Mouse (Mus musculus): ENCODE results near the gene Serinc5. TPM values are rescaled to one million over a fixed set of nuclear protein-coding genes. Genes with fewer than 3 reads are reported as not detected.

Serinc5 gene
- polyA plus RNA-seq, 1 experiment from 2014 or later, result 12.7 TPM

DNA sequence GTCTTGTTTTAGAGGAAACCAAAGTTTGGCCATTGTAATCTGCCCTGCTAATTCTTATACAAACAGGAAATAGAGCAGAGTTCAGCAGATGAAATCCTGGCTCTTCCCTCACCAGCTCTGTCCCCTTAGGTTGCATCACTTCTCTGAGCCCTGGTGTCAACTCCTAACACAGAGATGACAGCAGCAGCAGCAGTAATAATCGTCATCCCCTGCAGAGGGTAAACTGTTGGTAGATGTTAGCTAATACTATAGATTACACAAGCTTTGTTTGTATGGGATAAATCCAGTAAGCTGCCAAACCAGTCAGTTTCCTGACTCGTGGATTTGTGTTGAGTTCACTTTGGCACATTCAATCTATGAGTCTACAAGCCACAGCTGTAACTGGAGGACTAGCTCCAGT lies 40.1 kb downstream of the Serinc5 start:
- H3K9me3 ChIP-seq, result no peaks in the 10 kb centered on the region
- no peak overlapping the region for H3K27ac ChIP-seq (replicated peaks)
- 78% methylated on average over 2 of the region's 2 CpGs for WGBS
- no peaks in the 10 kb centered on the region for H3K27me3 ChIP-seq
- H3K9ac ChIP-seq (replicated peaks), result no peak overlapping the region
- no peaks in the 10 kb centered on the region for H3K4me1 ChIP-seq
- no peak overlapping the region for H3K4me3 ChIP-seq
- ATAC-seq (ENCODE audit: low FRiP score, low read depth), result no peak
- no peaks in the 10 kb centered on the region for H3K36me3 ChIP-seq
- H3K4me2 ChIP-seq (replicated peaks), result no peak overlapping the region

- H3K36me3 ChIP-seq, result no peaks in the 10 kb centered on the region
- H3K4me1 ChIP-seq, result no peaks in the 10 kb centered on the region
- no peak for ATAC-seq (ENCODE audit: low FRiP score, low read depth)
- H3K4me3 ChIP-seq, result no peak overlapping the region
- H3K9me3 ChIP-seq, result no peaks in the 10 kb centered on the region
- WGBS, result 89% methylated on average over 2 of the region's 2 CpGs
- no peak overlapping the region for H3K4me2 ChIP-seq (replicated peaks)
- no peaks in the 10 kb centered on the region for H3K27me3 ChIP-seq
- H3K27ac ChIP-seq (replicated peaks), result no peak overlapping the region
- no peak overlapping the region for H3K9ac ChIP-seq (replicated peaks)
Measured at GRCm38 (mm10) chr13:92652498-92652897, 41.6 kb downstream of the Serinc5 start.

DNA sequence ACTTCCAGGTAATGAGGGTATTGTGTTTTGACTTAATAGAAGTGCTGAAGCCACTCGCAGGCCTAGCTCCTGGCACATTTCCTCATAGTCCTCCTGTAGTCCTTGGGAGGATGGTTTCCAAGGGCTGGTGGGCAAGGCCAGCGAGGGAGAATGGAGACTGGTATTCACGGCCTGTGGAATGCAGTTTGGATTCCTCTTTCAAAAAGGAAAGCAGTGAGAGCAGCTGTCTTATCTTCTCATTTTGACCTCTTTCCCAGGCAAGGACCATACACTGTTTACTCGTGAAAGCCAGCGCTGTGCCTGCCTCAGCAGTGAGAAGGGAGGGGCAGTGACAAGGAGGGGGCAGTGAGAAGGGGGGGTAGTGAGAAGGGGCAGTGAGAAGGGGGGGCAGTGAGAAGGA lies 42.4 kb downstream of the Serinc5 start:
- Histone ChIP-seq H3K4me3 (no peak overlapping the region), H3K9ac (replicated peaks) (no peak overlapping the region), H3K4me2 (replicated peaks) (no peak overlapping the region), H3K27me3 (no peaks in the 10 kb centered on the region), H3K27ac (replicated peaks) (no peak overlapping the region; the same call in 1 of the 2 replicates), H3K36me3 (no peaks in the 10 kb centered on the region), H3K9me3 (no peaks in the 10 kb centered on the region), H3K4me1 (no peaks in the 10 kb centered on the region)
- no peak for ATAC-seq (ENCODE audit: low FRiP score, low read depth)
- 33% methylated on average over 5 of the region's 5 CpGs for WGBS

DNA sequence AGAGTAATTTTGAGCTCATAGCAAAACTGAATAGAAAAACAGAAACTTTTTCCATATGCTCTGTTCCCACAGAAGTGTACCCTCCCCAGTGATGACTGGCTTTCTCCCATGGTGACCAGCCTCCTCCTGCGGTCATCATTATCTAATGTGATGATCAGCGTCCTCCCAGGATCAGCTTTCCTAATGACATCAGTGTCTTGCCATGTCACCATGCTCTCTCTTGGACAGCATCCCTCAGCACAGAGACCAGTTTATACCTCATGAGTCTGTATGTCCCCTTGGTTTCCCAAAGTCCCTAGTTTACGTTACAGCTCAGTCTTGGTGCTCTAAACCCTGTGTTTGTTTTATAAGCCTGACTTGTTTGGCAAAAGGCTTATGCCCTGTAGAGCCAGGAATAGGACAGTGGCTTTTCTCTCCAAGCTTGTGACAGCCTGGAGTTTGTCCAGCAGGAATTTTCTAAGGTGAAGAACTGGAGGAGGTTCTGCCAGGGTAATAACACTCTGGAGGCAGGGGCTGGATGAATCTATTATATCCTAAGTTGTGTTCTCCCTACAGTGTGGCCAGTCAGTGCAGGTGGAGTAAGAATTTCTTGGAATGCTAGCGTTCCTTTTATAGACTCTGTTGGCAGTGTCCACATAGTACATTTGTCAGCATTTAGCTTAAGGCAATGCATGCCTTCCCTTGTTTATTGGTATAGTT lies 46.1 kb downstream of the Serinc5 start:
- Histone ChIP-seq H3K27me3 (no peaks in the 10 kb centered on the region), H3K9ac (replicated peaks) (no peak overlapping the region), H3K4me2 (replicated peaks) (no peak overlapping the region), H3K4me3 (no peak overlapping the region), H3K27ac (replicated peaks) (no peak overlapping the region), H3K36me3 (no peaks in the 10 kb centered on the region), H3K9me3 (no peaks in the 10 kb centered on the region), H3K4me1 (no peaks in the 10 kb centered on the region)
- WGBS, result 78% methylated on average over 4 of the region's 4 CpGs
- ATAC-seq (ENCODE audit: low FRiP score, low read depth), result no peak

DNA sequence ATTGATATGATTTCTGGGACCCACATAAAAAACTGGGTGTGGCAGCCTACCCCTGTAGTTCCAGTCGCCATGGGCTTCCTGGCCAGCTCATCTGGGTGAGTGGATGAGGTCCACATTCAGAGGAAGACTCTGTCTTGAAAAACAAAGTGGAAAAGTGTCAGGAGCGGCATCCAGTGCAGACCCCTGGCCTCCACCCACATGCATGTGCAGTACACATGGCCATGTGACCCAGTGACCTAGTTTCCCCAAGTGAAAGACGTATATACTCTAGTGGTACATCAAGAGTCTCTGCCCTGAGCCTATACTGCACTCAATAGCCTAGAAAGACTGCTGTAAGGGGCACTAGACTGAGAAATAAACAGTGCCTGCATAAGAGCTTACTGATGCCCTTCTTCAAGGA lies 48.7 kb downstream of the Serinc5 start:
- Histone ChIP-seq H3K9ac (replicated peaks) (no peak overlapping the region), H3K4me1 (no peaks in the 10 kb centered on the region), H3K4me2 (replicated peaks) (no peak overlapping the region), H3K36me3 (no peaks in the 10 kb centered on the region), H3K27me3 (no peaks in the 10 kb centered on the region), H3K27ac (replicated peaks) (no peak overlapping the region), H3K4me3 (no peak overlapping the region), H3K9me3 (no peaks in the 10 kb centered on the region)
- WGBS, result 85% methylated on average over 3 of the region's 3 CpGs
- ATAC-seq (ENCODE audit: low FRiP score, low read depth), result no peak

DNA sequence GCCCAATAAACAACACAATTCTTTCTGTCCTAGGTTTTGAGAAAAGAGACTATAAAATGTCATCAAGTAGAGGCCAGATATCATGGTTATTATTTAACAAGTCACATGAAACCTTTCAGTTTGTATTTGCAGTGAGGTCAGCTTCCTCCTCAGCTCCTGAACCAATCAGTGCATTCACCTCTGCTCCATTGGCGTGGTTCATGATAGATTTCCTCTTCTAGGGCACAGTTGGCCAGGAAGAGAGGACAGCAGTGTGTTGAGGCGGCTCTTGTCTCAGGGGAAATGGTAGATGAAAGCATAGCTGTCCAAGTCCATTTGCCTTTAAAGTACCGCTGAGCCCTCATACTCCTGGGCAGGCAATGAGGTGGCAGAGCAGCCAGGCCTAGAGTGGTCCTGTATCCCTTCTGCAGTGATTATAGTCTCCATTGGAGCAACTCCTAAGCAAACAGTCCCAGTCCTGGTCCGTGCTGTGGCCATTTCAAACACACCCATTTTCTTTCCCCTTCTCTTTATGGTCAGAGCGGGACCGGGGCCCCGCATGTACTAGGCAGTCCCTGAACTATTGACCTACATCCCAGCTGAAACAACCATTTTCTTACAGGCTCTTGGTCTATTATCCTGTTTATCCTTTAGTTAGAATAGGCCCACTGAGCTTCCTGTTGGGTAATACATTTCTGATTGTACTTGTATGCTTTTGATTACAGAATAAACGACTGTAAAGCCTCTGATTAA lies 51.8 kb downstream of the Serinc5 start:
- H3K4me1 ChIP-seq, result no peaks in the 10 kb centered on the region
- H3K4me2 ChIP-seq (replicated peaks), result no peak overlapping the region
- H3K4me3 ChIP-seq, result no peak overlapping the region
- no peak overlapping the region for H3K9ac ChIP-seq (replicated peaks)
- no peak overlapping the region for H3K27ac ChIP-seq (replicated peaks)
- no peaks in the 10 kb centered on the region for H3K27me3 ChIP-seq
- WGBS, result 72% methylated on average over 8 of the region's 8 CpGs
- no peaks in the 10 kb centered on the region for H3K36me3 ChIP-seq
- ATAC-seq (ENCODE audit: low FRiP score, low read depth), result peak; percentile 44; the same call in 1 of the 2 replicates
- H3K9me3 ChIP-seq, result no peaks in the 10 kb centered on the region

GRCm38 (mm10) chr13:92665008-92665407 lies 54.1 kb downstream of the Serinc5 start:
- Histone ChIP-seq H3K9ac (replicated peaks) (no peak overlapping the region), H3K9me3 (no peaks in the 10 kb centered on the region), H3K27me3 (no peaks in the 10 kb centered on the region), H3K4me2 (replicated peaks) (no peak overlapping the region), H3K4me1 (no peaks in the 10 kb centered on the region), H3K27ac (replicated peaks) (no peak overlapping the region), H3K36me3 (no peaks in the 10 kb centered on the region), H3K4me3 (no peak overlapping the region)
- ATAC-seq (ENCODE audit: low FRiP score, low read depth), result no peak
- 83% methylated on average over 4 of the region's 4 CpGs for WGBS

DNA sequence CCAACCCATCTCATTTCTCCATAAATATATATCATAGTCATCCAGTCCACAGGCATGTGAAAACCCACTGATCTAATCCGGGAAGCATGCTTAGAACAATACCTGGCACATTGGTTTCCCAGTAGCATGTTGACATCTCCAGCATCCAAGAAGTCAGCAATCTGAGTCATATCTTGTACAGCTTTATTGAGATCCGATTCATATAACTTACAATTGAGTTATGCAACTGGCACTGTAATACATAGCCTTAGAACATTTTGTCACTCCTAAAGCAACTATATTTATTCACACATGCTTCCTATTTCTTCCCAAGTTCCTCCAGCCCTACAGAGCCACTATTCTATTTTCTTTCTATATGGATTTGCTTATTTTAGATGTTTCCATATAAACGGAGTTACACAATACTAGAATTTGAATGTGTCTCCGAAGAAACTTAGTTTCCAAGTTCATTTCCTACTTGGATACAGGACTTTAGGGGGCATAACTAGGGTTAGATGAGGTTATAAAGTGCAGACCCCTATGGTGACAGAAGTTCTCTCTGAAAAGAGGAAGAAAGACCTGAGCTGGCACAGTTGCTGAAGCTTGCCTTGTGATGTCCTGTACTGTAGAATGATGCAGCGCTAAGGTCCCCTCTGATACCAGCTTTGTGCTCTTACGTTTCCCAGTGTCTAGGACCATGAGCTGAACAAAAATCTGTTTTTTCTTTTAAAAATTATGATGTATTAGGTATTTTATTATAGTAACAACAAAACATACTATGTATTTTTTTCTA lies 57.5 kb downstream of the Serinc5 start:
- Histone ChIP-seq H3K36me3 (no peaks in the 10 kb centered on the region), H3K9ac (replicated peaks) (no peak overlapping the region), H3K9me3 (no peaks in the 10 kb centered on the region), H3K4me3 (no peak overlapping the region), H3K27ac (replicated peaks) (no peak overlapping the region), H3K4me2 (replicated peaks) (no peak overlapping the region), H3K27me3 (no peaks in the 10 kb centered on the region), H3K4me1 (no peaks in the 10 kb centered on the region)
- WGBS, result 93% methylated on average over 6 of the region's 6 CpGs
- no peak for ATAC-seq (ENCODE audit: low FRiP score, low read depth)

DNA sequence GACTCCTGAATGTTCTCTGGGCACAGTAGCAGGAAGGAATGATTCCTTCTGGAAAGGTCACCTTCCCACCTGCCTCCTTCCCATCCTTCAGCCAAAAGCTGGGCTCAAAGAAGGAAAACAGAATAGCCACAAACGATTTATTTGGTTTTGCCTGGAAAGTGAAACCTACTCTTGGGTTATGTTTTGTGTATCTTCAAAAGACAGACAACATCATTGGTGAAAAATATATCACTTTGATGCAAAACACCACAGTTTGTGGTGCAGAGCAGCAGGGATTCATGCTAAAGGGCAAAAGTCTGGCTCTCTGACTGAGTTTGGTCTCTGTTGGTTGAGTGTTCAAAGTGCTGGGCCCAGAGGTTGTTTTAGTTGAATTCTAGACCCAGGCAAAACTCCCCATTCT lies 60.8 kb downstream of the Serinc5 start:
- Histone ChIP-seq H3K9me3 (no peaks in the 10 kb centered on the region), H3K4me2 (replicated peaks) (no peak overlapping the region), H3K4me3 (no peak overlapping the region), H3K4me1 (no peaks in the 10 kb centered on the region), H3K9ac (replicated peaks) (no peak overlapping the region), H3K27me3 (no peaks in the 10 kb centered on the region), H3K36me3 (no peaks in the 10 kb centered on the region), H3K27ac (replicated peaks) (no peak overlapping the region)
- 69% methylated on average over 1 of the region's 1 CpGs for WGBS
- no peak for ATAC-seq (ENCODE audit: low FRiP score, low read depth)

DNA sequence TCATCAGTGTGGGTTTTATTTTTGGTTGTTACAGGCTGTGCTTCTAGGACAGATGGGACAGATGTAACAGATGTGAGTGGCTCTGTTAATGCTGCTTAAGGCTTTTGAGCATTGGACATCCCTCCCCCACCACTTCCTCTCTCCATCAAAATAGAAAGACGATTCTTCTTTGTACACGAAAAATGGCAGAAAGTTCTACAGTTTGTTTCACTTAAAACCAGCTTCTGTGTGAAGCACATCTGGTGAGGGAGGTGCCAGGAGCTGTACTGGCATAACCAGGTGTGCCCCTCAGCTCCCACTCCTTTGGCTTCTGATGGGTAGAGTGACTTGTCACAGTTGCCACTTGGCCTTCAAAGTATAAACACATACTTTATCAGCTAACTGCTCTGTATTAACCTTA lies 63.8 kb downstream of the Serinc5 start:
- Histone ChIP-seq H3K36me3 (no peaks in the 10 kb centered on the region), H3K27me3 (no peaks in the 10 kb centered on the region), H3K27ac (replicated peaks) (no peak overlapping the region), H3K4me1 (no peaks in the 10 kb centered on the region), H3K4me2 (replicated peaks) (no peak overlapping the region), H3K9ac (replicated peaks) (no peak overlapping the region), H3K4me3 (no peak overlapping the region), H3K9me3 (no peaks in the 10 kb centered on the region)
- no peak for ATAC-seq (ENCODE audit: low FRiP score, low read depth)
- WGBS, result 73% methylated on average over 2 of the region's 2 CpGs

GRCm38 (mm10) chr13:92675308-92675707 lies 64.4 kb downstream of the Serinc5 start:
- no peak for ATAC-seq (ENCODE audit: low FRiP score, low read depth)
- 76% methylated on average over 3 of the region's 3 CpGs for WGBS
- Histone ChIP-seq H3K27ac (replicated peaks) (no peak overlapping the region), H3K36me3 (no peaks in the 10 kb centered on the region), H3K4me2 (replicated peaks) (no peak overlapping the region), H3K27me3 (no peaks in the 10 kb centered on the region), H3K4me1 (no peaks in the 10 kb centered on the region), H3K9me3 (no peaks in the 10 kb centered on the region), H3K9ac (replicated peaks) (no peak overlapping the region), H3K4me3 (no peak overlapping the region)

DNA sequence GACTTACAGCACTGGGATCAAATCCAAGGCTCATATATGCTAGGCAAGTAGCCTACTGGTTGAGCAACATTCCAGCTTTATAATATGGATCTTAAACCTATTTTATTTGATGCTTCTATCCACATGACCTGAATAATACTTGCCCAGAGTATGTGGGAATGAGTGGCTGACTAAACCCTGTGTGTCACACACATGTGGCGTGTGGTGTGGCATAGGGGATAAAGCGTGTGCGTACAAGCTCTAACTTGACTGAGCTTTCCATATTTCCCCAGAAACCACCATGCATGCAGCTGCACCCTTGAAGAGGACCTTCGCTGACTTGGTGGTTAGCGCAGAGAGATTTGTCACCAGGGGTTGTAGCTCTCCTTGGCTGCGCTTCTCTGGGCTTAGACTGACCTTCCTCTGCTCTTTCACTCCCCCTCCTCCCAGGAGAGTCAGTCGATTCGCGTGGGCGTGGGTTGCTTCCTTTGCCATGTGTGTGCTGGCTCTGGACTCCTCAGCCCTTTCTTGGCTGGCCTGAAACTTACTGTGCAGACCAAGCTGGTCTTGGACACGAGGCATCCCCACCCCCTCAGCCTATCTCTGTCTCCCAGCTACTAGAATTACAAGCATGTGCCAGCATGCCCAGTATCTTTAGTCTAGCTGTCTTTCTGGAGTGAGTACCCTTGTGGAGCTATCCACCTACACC lies 65.2 kb downstream of the Serinc5 start:
- Histone ChIP-seq H3K27me3 (no peaks in the 10 kb centered on the region), H3K4me1 (no peaks in the 10 kb centered on the region), H3K4me2 (replicated peaks) (no peak overlapping the region), H3K9ac (replicated peaks) (no peak overlapping the region), H3K36me3 (no peaks in the 10 kb centered on the region), H3K4me3 (no peak overlapping the region), H3K27ac (replicated peaks) (no peak overlapping the region), H3K9me3 (no peaks in the 10 kb centered on the region)
- ATAC-seq (ENCODE audit: low FRiP score, low read depth), result no peak
- WGBS, result 79% methylated on average over 11 of the region's 11 CpGs
